Mouse (Mus musculus) myocyte (in vitro differentiated cells): ENCODE results near the gene Myct1. TPM values are rescaled to one million over a fixed set of nuclear protein-coding genes. Genes with fewer than 3 reads are reported as not detected.

Source experiments
- H3K27me3 ChIP-seq: one replicate; pipeline ENCODE4 v1.6.1; 2011; ENCODE audit not compliant: control insufficient read depth, insufficient read depth, insufficient read length
- H3K36me3 ChIP-seq: one replicate; pipeline ENCODE4 v1.6.1; 2011; ENCODE audit not compliant: control insufficient read depth, insufficient read depth
- H3K4me2 ChIP-seq: one replicate; pipeline ENCODE4 v1.6.1; 2011; ENCODE audit warnings: low read depth, control low read depth
- H3K4me3 ChIP-seq: one replicate; pipeline ENCODE4 v1.5.1; 2011; ENCODE audit warnings: mild to moderate bottlenecking, control low read depth, moderate library complexity
- H3K79me2 ChIP-seq: one replicate; pipeline ENCODE4 v1.6.1; 2011; ENCODE audit not compliant: control insufficient read depth, insufficient read depth
- H3ac ChIP-seq: one replicate; pipeline ENCODE4 v1.6.1; 2011; ENCODE audit not compliant: control insufficient read depth, insufficient read length
- CEBPB ChIP-seq: IDR thresholded peaks from 2 replicates; pipeline ENCODE4 v1.6.1; 2011; ENCODE audit warnings: mild to moderate bottlenecking, moderate library complexity; ENCODE audit not compliant: poor library complexity, insufficient read depth, severe bottlenecking
- E2F4 ChIP-seq: IDR thresholded peaks from one replicate; pipeline ENCODE4 v1.6.1; 2011; ENCODE audit warnings: mild to moderate bottlenecking, control low read depth, moderate library complexity; ENCODE audit not compliant: insufficient read depth
- MAX ChIP-seq: IDR thresholded peaks from one replicate; pipeline ENCODE4 v1.6.1; 2011; ENCODE audit warnings: low read depth, mild to moderate bottlenecking, control low read depth
- MYOD1 ChIP-seq, 3 experiments: IDR thresholded peaks; one replicate each; pipeline ENCODE4 v1.6.1; 2011; ENCODE audit warnings: control low read depth in 2 of 3, low read depth in 2 of 3, mild to moderate bottlenecking in 2 of 3, moderate library complexity in 1 of 3; ENCODE audit not compliant: insufficient read length in 2 of 3, control insufficient read depth in 1 of 3
- MYOG ChIP-seq, 3 experiments: IDR thresholded peaks; one replicate each; pipeline ENCODE4 v1.6.1; 2011; ENCODE audit warnings: control low read depth in 2 of 3, low read depth in 2 of 3, mild to moderate bottlenecking in 2 of 3; ENCODE audit not compliant: insufficient read length in 2 of 3, control insufficient read depth in 1 of 3, insufficient read depth in 1 of 3
- POLR2A ChIP-seq: IDR thresholded peaks from one replicate; pipeline ENCODE4 v1.6.1; 2011; ENCODE audit warnings: low read depth, mild to moderate bottlenecking, control low read depth, moderate library complexity; ENCODE audit not compliant: insufficient read length
- POLR2AphosphoS2 ChIP-seq: IDR thresholded peaks from one replicate; pipeline ENCODE4 v1.6.1; 2011; ENCODE audit warnings: low read depth, control low read depth; ENCODE audit not compliant: insufficient read length
- REST ChIP-seq: IDR thresholded peaks from one replicate; pipeline ENCODE4 v1.6.1; 2011; ENCODE audit warnings: mild to moderate bottlenecking, control low read depth, moderate library complexity; ENCODE audit not compliant: insufficient read depth, insufficient read length
- SRF ChIP-seq: IDR thresholded peaks from one replicate; pipeline ENCODE4 v1.6.1; 2011; ENCODE audit warnings: low read depth; ENCODE audit not compliant: control insufficient read depth, insufficient read length
- TCF12 ChIP-seq: IDR thresholded peaks from one replicate; pipeline ENCODE4 v1.6.1; 2011; ENCODE audit warnings: mild to moderate bottlenecking, control low read depth; ENCODE audit not compliant: poor library complexity, insufficient read depth, severe bottlenecking
- TCF3 ChIP-seq: IDR thresholded peaks from one replicate; pipeline ENCODE4 v1.6.1; 2011; ENCODE audit warnings: low read depth, control low read depth; ENCODE audit not compliant: insufficient read length
- USF1 ChIP-seq: IDR thresholded peaks from one replicate; pipeline ENCODE4 v1.6.1; 2011; ENCODE audit warnings: low read depth, mild to moderate bottlenecking, control low read depth, moderate library complexity
- polyA plus RNA-seq: library from polyadenylated mRNA; unstranded; fragments of >200 nt; fragmentation: generic; extraction: Trizol; gene quantifications from one replicate; pipeline ENCODE4 v1.2.1, GENCODE M21; 2012; ENCODE audit warnings: missing spikeins

The Myct1 gene
- polyA plus RNA-seq, 1 experiment: not detected

- peaks cover 6% of the 10 kb centered on the region for H3K27me3 ChIP-seq
- no peak overlapping the region for H3ac ChIP-seq
- no peak overlapping the region for H3K4me3 ChIP-seq
- TF ChIP-seq TCF12 (no peak), POLR2AphosphoS2 (no peak), E2F4 (no peak), MYOG (IDR thresholded peaks at IDR 0.05; ENCODE audit: control insufficient read depth in 1 of 3, insufficient read depth in 1 of 3, insufficient read length in 2 of 3, low read depth in 2 of 3) (no peak), TCF3 (no peak), SRF (no peak), MYOD1 (IDR thresholded peaks at IDR 0.05; ENCODE audit: control insufficient read depth in 1 of 3, insufficient read length in 2 of 3, low read depth in 2 of 3) (no peak), USF1 (no peak), POLR2A (no peak), REST (no peak), MAX (no peak), CEBPB (no peak)
- H3K4me2 ChIP-seq: no peak overlapping the region
- H3K36me3 ChIP-seq: no peaks in the 10 kb centered on the region
- no peaks in the 10 kb centered on the region for H3K79me2 ChIP-seq
Measured at GRCm38 (mm10) chr10:5550168-5551021, 43.2 kb upstream of the Myct1 start.

DNA sequence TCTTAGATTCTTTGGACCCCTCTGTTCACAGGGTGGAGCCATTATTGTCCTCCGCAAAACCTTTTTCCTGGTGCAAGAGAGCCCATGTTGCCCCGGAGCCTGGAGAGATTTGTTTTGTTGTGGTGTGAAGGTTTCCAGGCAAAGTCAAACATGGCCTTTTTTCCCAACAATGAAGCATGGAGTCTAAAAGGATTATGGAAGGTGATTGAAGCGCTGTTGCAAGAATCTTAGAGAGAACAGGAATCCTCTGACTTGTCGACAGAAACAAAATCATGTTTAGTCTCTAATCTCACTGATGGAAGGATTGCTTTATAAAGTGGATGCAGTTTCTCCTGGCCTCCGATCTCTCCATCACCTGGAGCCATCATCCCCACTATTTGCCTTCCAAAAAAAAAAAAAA lies 42.2 kb upstream of the Myct1 start, which contains the start of gene Syne1:
Syne1 (minus strand) TSS at position 101 of the 400 bp plus-strand sequence.
- no peak within 1 kb of the TSS for H3ac ChIP-seq
- H3K4me3 ChIP-seq: no peak within 1 kb of the TSS
- TF ChIP-seq POLR2AphosphoS2 (no peak), CEBPB (no peak), MYOG (IDR thresholded peaks at IDR 0.05; ENCODE audit: control insufficient read depth in 1 of 3, insufficient read depth in 1 of 3, insufficient read length in 2 of 3, low read depth in 2 of 3) (no peak), USF1 (no peak), E2F4 (no peak), TCF3 (no peak), TCF12 (no peak), MAX (no peak), SRF (no peak), REST (no peak), MYOD1 (IDR thresholded peaks at IDR 0.05; ENCODE audit: control insufficient read depth in 1 of 3, insufficient read length in 2 of 3, low read depth in 2 of 3) (no peak), POLR2A (no peak)
- no peak within 1 kb of the TSS for H3K4me2 ChIP-seq
- peaks cover 6% of the 10 kb centered on the region for H3K27me3 ChIP-seq
- no peaks in the 10 kb centered on the region for H3K79me2 ChIP-seq
- no peaks in the 10 kb centered on the region for H3K36me3 ChIP-seq

DNA sequence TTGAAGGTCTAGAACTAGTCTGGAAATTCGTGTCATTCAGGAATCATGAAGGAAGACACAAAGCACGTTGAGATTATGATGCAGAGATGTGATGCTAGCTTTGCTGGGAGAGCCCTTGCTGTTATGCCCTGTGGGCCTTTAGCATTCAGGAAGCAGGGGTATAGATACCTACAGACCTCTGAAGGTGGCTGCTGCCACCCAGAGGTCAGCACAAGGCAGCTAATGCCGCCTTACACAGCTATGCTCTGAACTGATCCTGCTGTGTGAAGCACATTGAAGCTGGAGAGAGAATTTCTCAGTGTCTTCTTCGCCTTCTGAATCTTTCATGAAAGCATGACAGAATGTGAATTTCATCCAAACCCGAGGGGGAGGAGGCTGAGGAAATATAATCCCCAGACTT lies 38.6 kb upstream of the Myct1 start:
- no peak overlapping the region for H3ac ChIP-seq
- H3K27me3 ChIP-seq: peaks cover 5% of the 10 kb centered on the region
- TF ChIP-seq SRF: no peak
- no peak for TF ChIP-seq MYOD1 (IDR thresholded peaks at IDR 0.05; ENCODE audit: control insufficient read depth in 1 of 3, insufficient read length in 2 of 3, low read depth in 2 of 3)
- no peak for TF ChIP-seq CEBPB
- no peak for TF ChIP-seq MAX
- no peak for TF ChIP-seq REST
- TF ChIP-seq TCF3: no peak
- no peak for TF ChIP-seq USF1
- H3K4me2 ChIP-seq: no peak overlapping the region
- H3K79me2 ChIP-seq: no peaks in the 10 kb centered on the region
- H3K36me3 ChIP-seq: no peaks in the 10 kb centered on the region
- H3K4me3 ChIP-seq: no peak overlapping the region

GRCm38 (mm10) chr10:5558808-5559207 lies 34.8 kb upstream of the Myct1 start:
- no peaks in the 10 kb centered on the region for H3K27me3 ChIP-seq
- H3K79me2 ChIP-seq: no peaks in the 10 kb centered on the region
- TF ChIP-seq REST (no peak), E2F4 (no peak), MAX (no peak), MYOD1 (IDR thresholded peaks at IDR 0.05; ENCODE audit: control insufficient read depth in 1 of 3, insufficient read length in 2 of 3, low read depth in 2 of 3) (no peak), POLR2AphosphoS2 (no peak), MYOG (IDR thresholded peaks at IDR 0.05; ENCODE audit: control insufficient read depth in 1 of 3, insufficient read depth in 1 of 3, insufficient read length in 2 of 3, low read depth in 2 of 3) (no peak), TCF3 (no peak), TCF12 (no peak), SRF (no peak), USF1 (no peak), POLR2A (no peak), CEBPB (no peak)
- no peak overlapping the region for H3ac ChIP-seq
- no peak overlapping the region for H3K4me2 ChIP-seq
- no peak overlapping the region for H3K4me3 ChIP-seq
- no peaks in the 10 kb centered on the region for H3K36me3 ChIP-seq
